Mouse (Mus musculus) liver, embryonic 14.5 days (tissue): ENCODE measurements around the gene Farp1. TPM values are rescaled to one million over a fixed set of nuclear protein-coding genes. Genes with fewer than 3 reads are reported as not detected.

Source experiments
- ATAC-seq: fragments of 200-750 bp; cut with Nextera tagmentation; 2 replicates; pipeline ENCODE4 v1.8.0; 2017; ENCODE audit warnings: moderate number of reproducible peaks, mild to moderate bottlenecking, moderate library complexity; ENCODE audit not compliant: insufficient read depth
- DNase-seq, 3 experiments: peaks; one replicate each; pipeline ENCODE4 v3.0.0-alpha.2; 2012 to 2013; ENCODE audit warnings: low read depth in 3 of 3, low spot score in 3 of 3
- H3K27ac ChIP-seq: fragments of 300-500 bp; sonication (generic); 2 replicates; pipeline ENCODE4 v1.5.1; 2014; ENCODE audit warnings: moderate library complexity, mild to moderate bottlenecking, control low read depth, inconsistent platforms
- H3K27me3 ChIP-seq: fragments of 300-500 bp; sonication (generic); 2 replicates; pipeline ENCODE4 v1.6.1; 2014; ENCODE audit warnings: mild to moderate bottlenecking, low read length, moderate library complexity; ENCODE audit not compliant: control insufficient read depth, insufficient read depth
- H3K36me3 ChIP-seq: fragments of 300-500 bp; sonication (generic); replicated peaks from 2 replicates; pipeline ENCODE4 v1.6.1; 2014; ENCODE audit warnings: low read depth; ENCODE audit not compliant: control insufficient read depth, insufficient read depth
- H3K4me1 ChIP-seq, 2 experiments: fragments of 200-500 bp in 1 of 2; fragments of 300-500 bp in 1 of 2; sonication (generic) in 1 of 2; replicated peaks; 2 replicates each; pipeline ENCODE4 v1.6.1; 2012 to 2014; ENCODE audit warnings: antibody characterized with exemption in 1 of 2, inconsistent platforms in 1 of 2, low read length in 1 of 2; ENCODE audit not compliant: control insufficient read depth in 2 of 2, insufficient read depth in 2 of 2
- H3K4me2 ChIP-seq: fragments of 300-500 bp; sonication (generic); 2 replicates; pipeline ENCODE4 v1.6.1; 2014; ENCODE audit warnings: low read depth, mild to moderate bottlenecking, control low read depth, moderate library complexity
- H3K4me3 ChIP-seq, 2 experiments: fragments of 200-500 bp in 1 of 2; fragments of 300-500 bp in 1 of 2; sonication (generic) in 1 of 2; 2 replicates each; pipeline ENCODE4 v1.5.1; 2012 to 2014; ENCODE audit warnings: low read depth in 2 of 2, low read length in 2 of 2, mild to moderate bottlenecking in 2 of 2, control low read depth in 1 of 2, inconsistent platforms in 1 of 2, moderate library complexity in 1 of 2; ENCODE audit not compliant: insufficient read depth in 1 of 2
- H3K9ac ChIP-seq: fragments of 300-500 bp; sonication (generic); replicated peaks from 2 replicates; pipeline ENCODE4 v1.6.1; 2014; ENCODE audit warnings: mild to moderate bottlenecking, control low read depth, moderate library complexity
- H3K9me3 ChIP-seq: fragments of 300-500 bp; sonication (generic); 2 replicates; pipeline ENCODE4 v1.6.1; 2016; ENCODE audit warnings: low read length, mixed read lengths; ENCODE audit not compliant: control insufficient read depth
- CTCF ChIP-seq: IDR thresholded peaks from 2 replicates; pipeline ENCODE4 v1.5.1; 2016; ENCODE audit warnings: antibody characterized with exemption, low read depth, control low read depth
- EP300 ChIP-seq: IDR thresholded peaks from 2 replicates; pipeline ENCODE4 v1.6.1; 2016; ENCODE audit warnings: antibody characterized with exemption, low read depth
- WGBS: fragments of 180-500 bp; shearing (Covaris S2); extraction: QIAGEN DNeasy Blood & Tissue Kit; methylation state at CpG from one replicate; pipeline ENCODE4 v1.1.7; 2014; ENCODE audit not compliant: insufficient replicate concordance; 5-methylcytosine and 5-hydroxymethylcytosine counted together
- polyA plus RNA-seq, 2 experiments: library from polyadenylated mRNA; depleted of rRNA in 1 of 2; stranded (reverse) in 1 of 2; unstranded in 1 of 2; fragments of >200 nt; fragmentation: Nextera tagmentation in 1 of 2; extraction: Ambion mirVana in 1 of 2; gene quantifications; 2 replicates each; pipeline versions ENCODE4 v1.2.1 to v1.2.3; 2012 to 2014

Farp1 gene
- polyA plus RNA-seq, 2 experiments = 3.0 to 4.3 TPM

GRCm38 (mm10) chr14:121080739-121081138 is 45.7 kb downstream of the Farp1 start:
- Histone ChIP-seq H3K4me1 (no peaks in the 10 kb centered on the region), H3K4me2 (no peak overlapping the region), H3K27ac (no peak overlapping the region), H3K9me3 (no peaks in the 10 kb centered on the region), H3K9ac (no peak overlapping the region), H3K4me3 (no peak overlapping the region), H3K27me3 (no peaks in the 10 kb centered on the region), H3K36me3 (no peaks in the 10 kb centered on the region)
- DNase-seq (no peak), ATAC-seq (no peak)
- 56% methylated on average over 5 of the region's 5 CpGs for WGBS
- no peak for TF ChIP-seq CTCF
- no peak for TF ChIP-seq EP300

GRCm38 (mm10) chr14:121082341-121082740 is 47.3 kb downstream of the Farp1 start:
- no peak for DNase-seq
- H3K9me3 ChIP-seq = no peaks in the 10 kb centered on the region
- H3K36me3 ChIP-seq = no peaks in the 10 kb centered on the region
- H3K27me3 ChIP-seq = no peaks in the 10 kb centered on the region
- no peak overlapping the region for H3K9ac ChIP-seq
- H3K4me2 ChIP-seq = no peak overlapping the region
- H3K4me3 ChIP-seq = no peak overlapping the region
- WGBS = 52% methylated on average over 7 of the region's 7 CpGs
- TF ChIP-seq CTCF = no peak
- TF ChIP-seq EP300 = no peak
- no peak overlapping the region for H3K27ac ChIP-seq
- no peak for ATAC-seq
- no peaks in the 10 kb centered on the region for H3K4me1 ChIP-seq

DNA sequence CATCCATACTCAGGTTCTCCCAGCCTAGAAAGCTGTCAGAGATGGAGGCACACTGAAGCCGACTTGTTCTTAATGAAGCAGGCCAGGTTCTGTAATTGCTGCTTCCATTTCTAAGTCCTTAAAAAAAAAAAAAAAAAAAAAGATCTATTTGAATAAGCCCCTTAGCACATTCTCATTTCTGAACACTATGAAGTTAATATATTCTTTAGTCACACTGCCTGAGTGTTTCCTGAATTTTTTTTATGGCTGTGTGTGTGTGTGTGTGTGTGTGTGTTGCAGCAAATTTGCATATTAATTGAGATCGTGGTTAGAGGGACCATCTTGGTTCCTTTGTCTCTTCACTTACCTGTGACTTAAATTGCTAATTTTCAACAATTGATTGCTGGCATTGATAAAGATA is 47.8 kb downstream of the Farp1 start:
- Histone ChIP-seq H3K9ac (no peak overlapping the region), H3K36me3 (no peaks in the 10 kb centered on the region), H3K9me3 (no peaks in the 10 kb centered on the region), H3K4me2 (no peak overlapping the region), H3K4me3 (no peak overlapping the region), H3K27ac (no peak overlapping the region), H3K4me1 (no peaks in the 10 kb centered on the region), H3K27me3 (no peaks in the 10 kb centered on the region)
- DNase-seq = no peak
- TF ChIP-seq CTCF (no peak), EP300 (no peak)
- WGBS = 63% methylated on average over 2 of the region's 2 CpGs
- ATAC-seq = no peak

DNA sequence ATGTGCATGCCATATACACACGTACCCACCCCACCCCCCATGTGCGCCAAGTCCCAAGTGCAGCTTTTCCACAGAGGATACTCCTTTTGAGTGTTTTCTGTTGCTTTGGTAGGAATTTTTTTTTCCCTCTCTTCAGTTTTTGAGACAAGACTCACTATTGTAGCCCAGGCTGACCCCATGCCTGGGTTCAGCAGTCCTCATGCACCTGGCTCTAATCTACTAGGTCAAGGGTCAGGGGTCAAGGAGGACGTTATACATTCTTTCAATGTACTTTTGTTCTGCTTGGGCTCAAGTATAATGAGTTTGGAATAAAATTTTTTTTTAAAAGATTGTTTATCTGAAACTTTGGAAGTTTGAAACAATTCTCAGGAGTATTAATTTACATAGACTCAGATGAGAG is 48.4 kb downstream of the Farp1 start:
- no peaks in the 10 kb centered on the region for H3K27me3 ChIP-seq
- no peak overlapping the region for H3K9ac ChIP-seq
- no peak overlapping the region for H3K4me2 ChIP-seq
- no peaks in the 10 kb centered on the region for H3K9me3 ChIP-seq
- TF ChIP-seq CTCF (no peak), EP300 (no peak)
- H3K27ac ChIP-seq = no peak overlapping the region
- ATAC-seq (no peak), DNase-seq (no peak)
- no peaks in the 10 kb centered on the region for H3K36me3 ChIP-seq
- 64% methylated on average over 3 of the region's 3 CpGs for WGBS
- H3K4me3 ChIP-seq = no peak overlapping the region
- H3K4me1 ChIP-seq = no peaks in the 10 kb centered on the region

GRCm38 (mm10) chr14:121092517-121092916 is 57.5 kb downstream of the Farp1 start:
- no peak overlapping the region for H3K27ac ChIP-seq
- WGBS = 67% methylated on average over 9 of the region's 9 CpGs
- no peak overlapping the region for H3K4me3 ChIP-seq
- H3K4me2 ChIP-seq = no peak overlapping the region
- no peaks in the 10 kb centered on the region for H3K27me3 ChIP-seq
- H3K36me3 ChIP-seq = no peaks in the 10 kb centered on the region
- TF ChIP-seq EP300 = no peak
- no peak for TF ChIP-seq CTCF
- no peaks in the 10 kb centered on the region for H3K9me3 ChIP-seq
- DNase-seq (no peak), ATAC-seq (no peak)
- H3K4me1 ChIP-seq = peaks cover 0 to 4% of the 10 kb centered on the region in 2 experiments; a peak in 1 of 4 replicates
- H3K9ac ChIP-seq = no peak overlapping the region
